Mouse (Mus musculus) embryo, embryonic 10 days (tissue): ENCODE measurements around the gene Otogl.
A peak's percentile ranks its signal among the peaks of the same experiment; 100 is the strongest.

Source experiments
- DNase-seq: peaks from one replicate; pipeline ENCODE4 v3.0.0-alpha.2; 2015; ENCODE audit warnings: low spot score

The Otogl gene

DNA sequence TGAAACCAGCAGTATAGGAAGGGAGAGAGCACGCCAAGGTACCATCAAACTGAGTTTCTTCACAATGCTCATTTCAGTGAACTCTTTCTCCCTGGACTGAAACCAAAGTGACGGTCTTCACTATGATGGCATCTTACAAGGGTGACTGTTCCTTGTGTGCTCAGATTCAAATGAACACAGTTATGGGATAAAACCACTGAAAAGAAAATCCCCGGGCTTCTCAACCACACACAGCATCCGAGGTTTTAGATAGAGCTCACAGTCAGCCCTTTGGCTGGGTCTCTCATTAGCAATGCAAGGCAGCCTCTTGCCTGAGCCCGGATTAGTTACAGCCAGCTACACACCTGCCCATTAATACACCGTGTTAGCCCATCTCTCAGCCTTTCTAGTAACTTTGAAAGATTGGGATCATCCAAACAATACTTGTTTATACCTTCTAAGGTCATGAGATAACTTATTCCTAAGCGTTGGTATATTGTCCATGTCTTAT, at the start of gene Otogl:
Gene Otogl (minus strand): TSS at position 51 of the 490 bp plus-strand sequence.
- DNase-seq, result no peak

DNA sequence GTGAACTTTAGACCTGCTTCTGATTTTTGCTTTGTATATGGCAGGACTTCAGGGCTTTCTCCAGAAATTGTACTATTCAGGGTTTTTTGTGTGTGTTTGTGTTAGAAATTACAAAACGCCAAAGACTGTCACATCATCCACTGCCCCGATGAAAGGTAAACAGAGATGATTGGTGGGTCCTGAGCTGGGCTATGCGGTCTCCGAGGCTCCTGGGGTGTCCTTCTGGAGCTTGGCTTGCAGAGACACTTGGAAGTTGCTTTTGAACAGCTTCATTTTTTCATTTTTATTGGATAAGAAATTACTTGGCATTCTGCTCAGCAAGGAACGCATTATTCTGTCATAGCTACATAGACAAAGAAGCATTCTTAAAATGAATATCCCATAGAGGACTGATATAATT, 44.7 kb upstream of the Otogl start:
- no peak for DNase-seq

DNA sequence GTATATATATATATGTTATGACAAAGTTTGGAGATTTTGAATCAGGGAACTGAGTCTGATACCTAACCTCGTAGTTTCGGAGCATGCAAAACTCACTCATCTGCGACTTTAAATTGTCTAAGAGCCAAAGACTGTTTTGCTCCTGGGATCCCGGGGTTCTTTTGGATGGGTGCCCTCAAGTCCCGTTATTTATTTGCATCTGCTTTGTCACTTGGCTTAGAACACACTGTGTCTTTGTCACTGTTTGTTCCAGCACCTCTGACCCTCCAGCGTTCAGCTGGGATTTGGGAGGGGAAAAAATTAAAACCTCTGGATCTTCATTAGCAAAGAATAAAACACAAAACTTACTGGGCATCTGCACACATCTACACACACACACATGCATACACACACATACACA, 42.5 kb upstream of the Otogl start:
- DNase-seq, result no peak

DNA sequence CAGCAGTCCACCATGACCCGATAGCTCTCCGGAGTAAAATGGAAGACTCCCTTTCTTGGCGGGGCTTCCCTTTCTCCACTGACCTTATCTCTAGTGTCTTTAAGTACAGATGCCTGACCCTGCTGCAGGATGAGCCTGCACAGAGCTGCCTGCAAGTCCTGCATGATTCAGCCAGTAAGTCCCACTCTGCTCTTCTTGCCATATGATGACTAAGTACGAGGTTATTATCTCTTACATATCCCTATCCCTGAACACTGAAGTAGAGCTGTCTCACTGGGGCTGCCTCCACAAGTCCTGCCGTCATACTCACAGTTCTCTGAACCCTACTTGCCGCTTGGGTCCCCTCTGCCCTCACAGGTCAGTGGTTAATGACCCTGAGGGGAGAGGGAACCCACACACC, 39.7 kb upstream of the Otogl start:
- DNase-seq, result no peak

DNA sequence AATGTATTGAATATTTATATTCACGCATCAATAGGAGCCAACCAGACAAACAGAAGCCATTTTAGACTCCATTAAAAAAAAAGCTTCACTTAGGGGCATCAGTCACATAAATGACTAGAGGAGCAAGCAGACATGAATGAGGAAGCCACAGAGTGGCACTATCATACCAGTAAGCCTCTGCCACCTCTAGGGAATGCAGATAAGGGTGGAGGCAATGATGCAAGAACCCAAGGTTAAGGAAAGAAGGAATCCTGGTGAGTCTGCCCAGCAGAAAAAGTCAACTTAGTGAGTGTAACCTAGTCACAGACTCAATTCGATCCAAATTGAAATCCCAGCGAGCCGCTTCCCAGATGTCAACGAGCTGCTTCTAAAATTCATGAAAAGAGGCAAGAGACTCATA, 38.0 kb upstream of the Otogl start:
- DNase-seq, result no peak

DNA sequence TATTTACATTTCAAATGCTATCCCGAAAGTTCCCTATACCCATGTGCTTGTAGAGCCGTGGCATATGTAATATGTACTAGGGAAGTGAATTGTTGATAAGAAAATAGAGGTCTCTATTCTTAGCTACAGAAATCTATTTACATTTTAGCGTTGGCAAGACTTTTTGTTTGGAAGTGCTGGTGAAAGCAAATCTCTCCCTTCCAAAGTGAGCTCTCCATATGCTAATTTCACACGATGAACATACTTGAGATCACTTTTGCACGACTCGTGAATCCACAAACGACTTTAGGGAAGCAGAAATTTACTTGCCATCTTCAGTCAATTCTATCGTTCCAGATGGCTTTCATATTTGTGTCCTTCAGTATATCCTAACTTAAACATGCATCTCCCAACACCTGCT, 36.7 kb upstream of the Otogl start:
- no peak for DNase-seq

DNA sequence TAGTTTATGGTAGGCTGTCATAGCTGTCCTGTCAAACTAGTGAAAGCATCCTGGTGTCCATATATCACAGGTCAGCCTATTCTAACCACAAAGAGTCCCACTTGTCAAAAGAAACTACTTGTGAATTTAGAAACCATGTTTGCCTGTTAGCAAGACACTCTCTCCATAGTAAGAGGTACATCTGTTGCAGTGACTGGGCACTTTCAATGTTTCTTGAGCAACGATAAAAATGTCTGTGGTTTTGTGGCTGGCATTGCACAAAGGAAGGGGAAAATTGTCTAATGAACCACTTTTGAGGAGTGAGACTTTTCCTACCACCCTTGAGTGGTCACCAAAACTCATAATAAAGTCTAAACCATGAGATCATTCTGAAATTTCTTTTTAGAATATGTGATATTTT, 36.1 kb upstream of the Otogl start:
- DNase-seq, result no peak

DNA sequence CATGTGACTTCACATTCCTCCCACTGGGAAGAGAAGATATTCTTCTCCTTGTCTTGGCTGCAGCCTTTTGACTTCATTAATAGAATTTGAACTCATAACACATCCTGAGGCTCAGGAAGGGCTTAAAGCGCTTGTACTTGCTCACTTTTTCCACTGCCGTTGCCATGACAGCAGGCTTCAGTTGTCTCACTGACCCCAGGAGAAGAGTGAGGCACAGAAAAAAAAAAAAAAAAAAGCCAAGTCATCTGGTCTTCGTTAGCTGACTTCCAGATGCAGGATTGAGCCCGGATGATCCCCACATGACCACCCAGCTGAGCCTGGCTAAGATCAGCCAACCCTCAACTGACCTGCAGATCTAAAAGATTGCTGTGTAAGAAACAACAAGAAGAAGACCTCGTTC, 34.4 kb upstream of the Otogl start:
- peak; percentile 53 for DNase-seq

DNA sequence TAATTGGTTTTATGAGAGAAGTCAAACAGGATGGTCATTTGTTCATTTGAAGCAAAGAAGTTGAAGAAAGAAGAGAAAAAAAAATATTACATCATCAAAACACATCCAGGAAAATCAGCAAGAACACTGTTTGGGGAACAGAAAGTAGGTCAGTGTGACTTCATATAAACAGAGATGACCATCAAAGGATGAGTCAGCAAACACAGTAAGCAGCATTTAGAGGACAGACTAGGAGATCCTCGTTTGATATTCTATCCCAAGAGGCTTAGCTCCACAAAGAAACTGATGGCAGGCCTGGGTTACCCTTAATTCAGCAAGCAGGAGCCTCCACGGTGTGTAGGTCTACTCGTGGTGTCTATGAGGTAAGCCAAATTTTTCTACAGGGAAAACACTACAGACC, 31.9 kb upstream of the Otogl start:
- no peak for DNase-seq

DNA sequence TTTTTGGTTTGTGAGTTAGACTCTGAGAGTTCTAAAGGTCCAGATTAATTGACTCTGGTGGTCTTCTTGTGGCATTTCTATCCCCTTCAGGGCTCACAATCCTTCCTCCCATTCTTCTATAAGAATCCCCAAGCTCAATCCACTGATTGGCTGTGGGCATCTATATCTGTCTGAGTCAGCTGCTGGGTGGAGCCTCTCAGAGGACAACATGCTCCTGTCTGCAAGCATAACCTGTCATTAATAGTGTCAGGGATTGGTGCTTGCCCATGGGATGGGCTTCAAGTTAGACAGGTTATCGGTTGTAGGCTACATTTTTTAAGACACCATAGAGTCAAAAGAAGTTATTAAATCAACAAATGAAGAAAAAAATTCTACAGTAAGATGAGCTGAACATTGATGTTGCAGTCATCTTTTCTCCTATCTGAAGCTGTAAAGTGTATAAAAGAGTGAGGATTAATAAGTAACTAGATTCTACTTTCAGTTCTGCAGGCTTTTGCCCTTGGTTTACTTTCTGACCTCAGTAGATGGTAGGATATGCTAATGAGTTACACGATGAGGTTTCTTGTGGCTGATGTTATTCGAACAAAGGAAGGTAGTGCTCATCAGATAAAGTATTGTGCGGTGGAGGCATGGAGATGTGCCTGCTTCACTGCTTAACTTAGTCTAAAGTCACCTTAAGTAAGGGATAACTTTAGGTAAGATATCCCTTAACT, 29.4 kb upstream of the Otogl start:
- DNase-seq, result no peak

DNA sequence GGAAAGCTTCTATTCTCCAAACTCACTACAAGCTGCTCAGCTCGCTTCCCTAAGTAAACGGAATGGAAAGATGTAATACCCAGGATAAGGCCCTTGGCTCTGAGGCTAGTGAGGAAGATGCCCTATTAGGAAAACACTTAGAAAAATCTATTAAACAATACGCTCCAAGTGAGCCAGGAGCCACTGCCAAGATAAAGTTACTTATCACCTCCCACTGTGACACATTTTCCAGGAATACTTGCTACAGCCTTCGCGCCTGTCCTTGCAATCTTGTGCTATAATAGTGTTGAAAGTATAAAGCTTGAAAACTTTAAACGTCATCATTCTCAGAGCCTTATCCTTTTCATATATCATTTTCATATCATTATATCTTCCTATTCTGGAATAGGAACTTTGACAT, 28.4 kb upstream of the Otogl start:
- DNase-seq, result no peak

DNA sequence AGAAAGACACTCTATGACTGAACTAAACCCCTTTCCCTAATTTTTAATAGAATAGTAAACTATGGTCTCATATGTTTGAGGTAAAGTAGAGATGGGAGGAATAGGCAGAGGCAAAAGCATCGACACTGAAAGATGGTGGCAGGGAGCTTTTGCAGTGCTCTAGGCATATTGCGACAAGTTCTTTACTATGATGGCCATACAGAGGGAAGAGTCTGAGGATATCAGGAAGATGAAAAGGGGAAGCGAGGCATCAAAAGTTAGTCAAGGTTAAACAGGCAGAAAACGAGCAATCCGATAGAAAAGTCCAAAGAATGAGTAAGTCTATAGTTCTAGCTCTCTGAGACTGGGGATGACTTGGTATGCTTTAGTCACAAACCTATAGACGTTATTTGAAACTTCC, 27.9 kb upstream of the Otogl start:
- DNase-seq, result no peak

DNA sequence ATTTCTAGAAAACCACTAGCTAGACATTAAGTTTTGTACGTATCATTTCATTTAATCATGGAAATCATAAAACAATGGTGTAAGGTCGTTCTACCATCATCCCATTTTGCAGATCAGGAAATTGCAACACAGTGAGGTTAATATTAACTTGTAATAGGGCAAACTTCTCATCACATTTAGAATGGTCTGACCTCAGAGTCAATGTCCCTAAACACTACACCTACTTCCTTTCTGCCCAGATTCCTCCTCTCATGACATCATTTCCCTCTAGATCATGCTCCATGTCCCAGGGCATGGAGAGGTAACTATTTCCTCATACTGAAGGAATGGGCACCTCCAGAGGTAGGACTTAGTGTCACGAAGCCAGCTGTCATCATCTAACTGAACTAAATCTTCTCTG, 22.1 kb upstream of the Otogl start:
- no peak for DNase-seq

DNA sequence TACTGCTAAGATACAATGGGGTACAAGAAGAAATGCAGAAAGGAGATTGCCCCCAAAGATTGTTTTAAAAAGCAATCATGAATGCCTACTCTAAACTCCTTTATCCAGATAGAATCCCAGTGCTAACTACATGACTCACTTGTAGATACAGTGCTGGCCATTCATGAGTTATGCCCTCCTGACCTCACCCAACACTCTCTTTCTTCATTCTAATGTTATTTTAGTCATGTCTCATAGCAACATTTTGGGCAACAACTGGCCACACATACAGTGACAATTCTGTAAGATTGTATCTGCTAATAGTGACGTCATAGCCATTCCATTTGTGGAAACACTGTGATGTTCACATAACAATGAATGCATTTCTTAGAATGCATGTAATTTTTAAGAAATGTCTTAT, 21.6 kb upstream of the Otogl start:
- DNase-seq, result no peak

DNA sequence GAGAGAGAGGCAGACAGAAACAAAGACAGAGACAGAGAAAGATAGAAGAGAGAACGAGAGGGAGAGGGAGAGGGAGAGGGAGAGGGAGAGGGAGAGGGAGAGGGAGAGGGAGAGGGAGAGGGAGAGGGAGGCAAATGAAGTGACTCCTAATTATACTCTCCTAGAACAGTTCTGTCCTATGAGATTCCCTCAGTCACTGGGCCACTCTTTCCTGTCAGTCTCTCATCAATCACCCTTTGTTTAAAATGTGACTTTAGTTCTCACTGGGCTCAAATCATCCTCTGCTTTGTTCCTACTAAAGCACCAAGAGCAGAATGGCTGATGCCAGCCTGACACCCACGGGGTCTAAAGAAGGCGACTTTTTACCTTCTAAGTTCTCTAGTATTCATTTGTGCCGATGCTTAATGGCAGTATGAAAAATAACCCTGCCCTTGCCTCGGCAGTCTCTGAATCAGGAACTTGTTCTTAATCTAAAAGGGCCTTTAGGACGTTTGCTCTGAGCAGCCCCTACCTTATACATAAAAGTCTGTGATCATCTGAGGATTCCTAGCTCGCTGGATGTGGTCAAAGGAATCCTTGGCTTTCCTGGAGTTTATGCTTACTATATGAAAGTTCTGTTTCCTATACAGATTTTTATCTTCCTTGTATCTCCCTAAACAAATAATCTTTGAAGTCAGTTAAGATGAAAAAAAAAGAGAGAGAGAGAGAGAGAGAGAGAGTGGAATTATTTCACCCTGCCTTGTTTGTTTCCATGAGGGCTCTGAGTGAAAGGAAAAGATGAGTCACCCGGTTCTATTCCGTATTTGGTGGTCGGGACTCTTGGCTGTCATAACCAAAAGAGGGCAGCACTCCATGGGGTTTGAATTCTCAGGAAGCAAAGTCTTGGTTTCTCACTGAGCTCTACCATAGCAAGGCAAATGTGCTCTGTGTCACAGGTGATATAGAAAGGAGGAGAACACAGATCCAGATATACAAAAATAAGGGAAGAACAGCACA, 20.2 kb upstream of the Otogl start:
- DNase-seq, result peak; percentile 61

DNA sequence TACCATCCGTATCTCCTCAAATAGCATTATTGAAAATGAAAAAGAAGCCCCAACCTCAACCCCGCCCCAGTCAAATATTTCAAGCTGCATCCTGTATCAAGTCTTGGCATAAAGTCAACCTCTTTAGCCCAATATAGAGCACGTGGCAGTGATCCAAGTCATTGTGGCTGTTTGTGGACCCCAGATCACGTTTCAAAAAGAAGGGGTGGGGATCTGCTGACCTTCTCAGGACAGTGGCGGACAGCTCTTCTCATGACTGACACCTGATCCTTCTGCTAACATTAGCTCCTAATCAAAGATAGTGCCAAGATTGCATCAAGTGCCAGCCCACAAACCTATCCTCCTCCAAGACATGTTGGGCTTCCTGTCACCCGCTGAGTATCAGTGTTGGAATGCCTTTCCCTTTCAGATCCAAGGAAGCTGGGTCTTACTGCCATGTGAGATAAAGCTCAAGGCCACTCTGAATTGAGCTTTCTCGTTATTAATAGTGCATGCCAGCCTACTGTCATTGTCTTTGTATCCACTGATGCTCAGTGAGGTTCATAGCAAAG, 18.6 kb upstream of the Otogl start:
- DNase-seq, result no peak

DNA sequence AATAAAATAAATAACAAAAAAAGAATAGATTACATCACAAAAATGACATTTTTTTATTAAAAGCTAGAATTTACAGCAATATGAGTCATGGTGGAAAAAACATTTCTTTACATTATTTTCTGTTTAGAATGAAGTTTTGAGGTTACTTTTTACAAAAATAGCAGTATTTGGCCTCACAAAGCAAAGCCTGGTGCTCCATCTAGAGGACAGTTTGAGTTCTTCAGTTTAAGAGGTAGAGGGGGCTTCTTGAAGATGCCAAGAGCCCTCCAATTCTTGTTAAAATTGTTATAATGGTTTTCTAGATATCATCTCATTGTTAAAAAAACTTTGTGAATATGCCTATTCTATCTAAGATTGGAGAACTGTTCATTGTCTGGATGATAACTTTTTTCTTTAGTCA, 13.4 kb upstream of the Otogl start:
- DNase-seq, result peak; percentile 43

DNA sequence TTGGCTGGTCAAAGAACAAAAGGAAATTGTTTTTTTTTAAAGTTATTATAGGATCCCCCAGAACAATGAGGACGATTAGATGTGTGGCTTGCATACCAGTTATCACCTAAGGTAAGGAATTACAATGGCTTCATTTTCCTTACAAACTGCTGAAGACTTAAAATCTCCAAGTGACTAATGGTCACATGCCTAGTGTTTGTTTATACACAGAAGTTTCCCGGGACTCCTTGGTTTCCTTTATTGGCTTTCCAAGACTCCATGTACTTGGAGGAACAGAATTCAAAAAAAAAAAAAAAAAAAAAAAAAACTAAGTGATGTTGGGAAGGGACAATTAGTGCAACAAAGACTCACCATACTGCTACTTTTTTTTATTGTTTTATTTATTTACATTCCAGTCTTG, 11.9 kb upstream of the Otogl start:
- no peak for DNase-seq

DNA sequence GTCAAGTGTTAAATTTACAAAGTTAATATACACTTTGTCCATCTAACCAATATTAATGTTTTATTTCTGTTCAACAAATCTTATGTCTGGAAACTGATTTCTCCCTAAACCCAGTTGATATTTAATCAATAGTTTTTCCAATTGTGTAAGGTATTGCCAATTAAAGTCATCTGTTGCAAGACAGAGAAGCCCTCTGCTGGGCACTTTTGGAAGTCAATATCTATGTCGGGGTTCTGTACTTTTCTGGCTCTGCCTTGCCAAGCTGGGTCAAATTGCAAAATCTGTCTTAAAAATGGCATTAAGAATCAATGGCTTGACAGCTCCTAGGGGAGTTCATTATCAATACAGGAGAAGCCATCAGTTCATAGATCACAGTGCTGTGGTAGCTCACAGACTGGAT, 10.8 kb upstream of the Otogl start:
- DNase-seq, result no peak

DNA sequence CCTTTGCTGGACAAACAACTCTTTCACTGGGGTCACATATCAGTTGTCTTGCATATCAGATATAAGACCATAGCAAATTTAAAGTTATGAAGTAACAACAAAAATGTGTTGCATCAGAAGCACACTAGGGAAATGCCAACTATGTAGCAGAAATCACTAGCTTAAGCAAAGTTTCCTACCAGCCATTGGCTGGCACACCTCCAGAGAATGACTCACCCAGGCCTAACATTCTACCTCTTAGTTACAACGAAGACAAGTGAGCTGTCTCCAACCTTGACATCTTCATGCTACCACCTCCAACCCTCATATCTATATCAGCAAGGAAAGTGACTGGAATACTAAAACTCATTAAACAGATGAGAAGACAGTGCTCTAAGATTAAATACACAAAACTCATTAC, 9.6 kb upstream of the Otogl start:
- no peak for DNase-seq

DNA sequence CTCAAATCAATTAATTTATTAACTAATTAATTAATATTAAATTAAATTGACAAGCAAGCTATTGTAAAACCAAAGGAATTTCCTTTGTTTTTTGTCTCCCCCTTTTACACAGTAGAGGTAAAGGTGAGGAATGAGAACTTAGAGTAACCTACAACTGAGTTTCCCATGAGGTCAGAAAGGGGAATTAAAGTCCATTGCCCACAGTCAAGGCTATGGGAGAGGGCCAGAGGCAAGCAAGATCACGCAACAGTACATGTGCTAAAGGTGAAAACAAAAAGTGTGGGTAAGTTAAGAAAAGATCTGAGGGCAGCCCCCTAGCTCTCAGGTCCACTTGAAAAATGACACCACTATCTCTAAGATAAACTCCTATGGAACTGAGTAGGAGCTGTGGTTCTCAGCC, 9.2 kb upstream of the Otogl start:
- no peak for DNase-seq

DNA sequence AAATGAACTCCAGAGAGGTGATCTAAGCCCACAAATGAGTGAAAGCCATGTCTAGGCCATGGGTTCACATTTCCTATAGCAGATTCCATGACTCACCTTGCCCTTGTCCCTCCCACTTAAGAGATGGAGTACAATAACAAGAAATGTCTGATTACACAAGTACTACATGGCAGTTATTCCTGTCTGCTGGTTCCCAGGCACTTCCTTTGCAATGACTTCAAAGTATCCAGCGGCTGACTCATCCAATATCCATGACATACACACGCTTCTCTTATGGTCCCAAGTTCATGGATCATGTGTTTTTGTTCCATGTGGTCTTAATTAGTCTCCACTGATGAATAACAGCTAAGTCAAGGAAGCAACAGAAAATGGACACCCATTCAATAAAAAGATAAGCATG, 1.1 kb upstream of the Otogl start:
- no peak for DNase-seq

DNA sequence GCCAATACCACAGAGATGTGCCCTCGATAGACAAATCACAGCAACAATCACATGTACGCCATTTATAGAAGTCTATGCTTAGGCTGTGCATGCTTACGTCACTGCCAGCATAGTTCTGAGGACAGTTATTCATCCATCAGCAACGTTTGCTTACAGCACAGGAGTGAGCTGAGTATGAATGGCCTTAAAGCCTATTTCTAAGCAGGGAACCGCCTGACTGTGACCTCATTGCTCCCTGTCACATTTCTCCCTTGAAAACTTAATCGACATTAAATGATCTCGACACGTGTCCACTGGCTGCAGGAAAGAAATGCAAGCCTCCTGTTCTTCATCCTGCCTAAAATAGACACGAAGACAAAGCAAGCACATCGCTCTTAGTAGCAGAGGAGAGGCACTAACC, 5.5 kb downstream of the Otogl start:
- no peak for DNase-seq
